Mouse (Mus musculus): ENCODE data around the gene Cit.

Cit gene

GRCm38 (mm10) chr5:116052171-116052570 is 207.1 kb downstream of the Cit start:
- no peak for DNase-seq

DNA sequence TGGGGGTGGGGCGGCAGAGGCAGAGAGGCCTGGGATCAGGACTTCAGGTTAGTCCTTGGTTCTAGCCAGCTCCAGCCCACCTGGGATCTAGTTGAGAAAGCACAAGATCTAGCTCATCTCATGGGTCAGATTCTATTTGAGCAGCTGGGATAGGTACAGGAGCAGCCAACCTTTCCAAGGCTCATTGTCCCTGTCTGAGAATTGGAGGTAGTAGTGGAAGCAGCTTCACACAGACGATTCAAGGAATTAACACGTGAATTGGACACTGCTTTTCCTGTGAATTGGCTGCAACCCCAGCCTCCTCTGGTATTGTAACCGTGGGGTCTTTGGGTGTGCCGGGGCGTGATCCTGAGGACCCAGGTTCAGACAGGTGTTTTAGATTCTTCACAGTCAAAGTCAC is 207.7 kb downstream of the Cit start:
- no peak for DNase-seq
